Mouse (Mus musculus) brown adipose tissue, adult 24 weeks (tissue): ENCODE results near the gene Pip4p1. TPM values are rescaled to one million over a fixed set of nuclear protein-coding genes. Genes with fewer than 3 reads are reported as not detected.

ENCODE experiments used
- H3K27ac ChIP-seq: fragments of 200-500 bp; replicated peaks from 2 replicates; pipeline ENCODE4 v1.5.1; 2012; ENCODE audit warnings: low read depth, mild to moderate bottlenecking, low read length
- H3K4me1 ChIP-seq: fragments of 200-500 bp; 2 replicates; pipeline ENCODE4 v1.6.1; 2012; ENCODE audit warnings: low read length, mixed read lengths; ENCODE audit not compliant: control insufficient read depth, insufficient read depth, insufficient read length
- H3K4me3 ChIP-seq: fragments of 200-500 bp; 2 replicates; pipeline ENCODE4 v1.5.1; 2012; ENCODE audit warnings: low read depth, mild to moderate bottlenecking, low read length, moderate library complexity; ENCODE audit not compliant: insufficient read depth
- polyA plus RNA-seq: library from polyadenylated mRNA; stranded (reverse); fragments of >200 nt; gene quantifications from 2 replicates; pipeline ENCODE4 v1.2.4, GENCODE M21; 2012; ENCODE audit not compliant: missing spikeins, insufficient read depth, insufficient read length

Gene Pip4p1
- polyA plus RNA-seq, 1 experiment: 46.1 TPM

- no peak overlapping the region for H3K27ac ChIP-seq
- H3K4me1 ChIP-seq: 0 out of 2 replicates have a peak, but pooled peaks cover 3% of the 10 kb centered on the region
- H3K4me3 ChIP-seq: no peak overlapping the region
Measured at GRCm38 (mm10) chr14:50892091-50892490, 38.6 kb downstream of the Pip4p1 start.

- no peak overlapping the region for H3K4me3 ChIP-seq
- H3K4me1 ChIP-seq: 0 out of 2 replicates have a peak, but pooled peaks cover 3% of the 10 kb centered on the region
- H3K27ac ChIP-seq: no peak overlapping the region
Measured at GRCm38 (mm10) chr14:50891621-50892020, 39.0 kb downstream of the Pip4p1 start.

GRCm38 (mm10) chr14:50876236-50876950 is 54.3 kb downstream of the Pip4p1 start:
- no peak overlapping the region; the same call in 1 of the 2 replicates for H3K27ac ChIP-seq
- H3K4me1 ChIP-seq: no peaks in the 10 kb centered on the region
- H3K4me3 ChIP-seq: no peak overlapping the region

Other genes with a start within 250 kb of the Pip4p1 start
- not detected in 2 replicates for gene Olfr747, start 237.7 kb downstream of the Pip4p1 start, polyA plus RNA-seq
- gene Olfr748, start 223.5 kb downstream of the Pip4p1 start, polyA plus RNA-seq: not detected in 2 replicates
- gene Olfr749, start 185.8 kb downstream of the Pip4p1 start, polyA plus RNA-seq: not detected in 2 replicates
- 11.1 and 15.2 TPM in 2 replicates for gene Ttc5, start 145.3 kb downstream of the Pip4p1 start, polyA plus RNA-seq
- not detected in 2 replicates for gene Ccnb1ip1, start 123.1 kb downstream of the Pip4p1 start, polyA plus RNA-seq
- 12.6 and 13.2 TPM in 2 replicates for gene Parp2, start 123.0 kb downstream of the Pip4p1 start, polyA plus RNA-seq
- gene Tep1, start 60.3 kb downstream of the Pip4p1 start, polyA plus RNA-seq: 29.1 and 29.6 TPM in 2 replicates
- gene Klhl33, start 33.3 kb downstream of the Pip4p1 start, polyA plus RNA-seq: 0.32 and 1.4 TPM in 2 replicates
- gene Osgep, start 6.0 kb downstream of the Pip4p1 start, polyA plus RNA-seq: 59.2 and 66.9 TPM in 2 replicates
- gene Apex1, start 5.9 kb downstream of the Pip4p1 start, polyA plus RNA-seq: 31.0 and 35.3 TPM in 2 replicates
- gene Pnp, start 226 bp upstream of the Pip4p1 start, polyA plus RNA-seq: 84.3 and 92.4 TPM in 2 replicates
- gene Gm49342, start 13.7 kb upstream of the Pip4p1 start, polyA plus RNA-seq: 11.9 and 19.3 TPM in 2 replicates
- 3.5 and 5.1 TPM in 2 replicates for gene Pnp2, start 25.1 kb upstream of the Pip4p1 start, polyA plus RNA-seq
- gene Rnase10, start 76.9 kb upstream of the Pip4p1 start, polyA plus RNA-seq: 0.91 TPM in 1 of 2 replicates, not detected in the other
- gene Rnase9, start 111.0 kb upstream of the Pip4p1 start, polyA plus RNA-seq: not detected in 2 replicates
- gene Rnase11, start 119.3 kb upstream of the Pip4p1 start, polyA plus RNA-seq: not detected in 2 replicates
- gene Rnase12, start 126.8 kb upstream of the Pip4p1 start, polyA plus RNA-seq: not detected in 2 replicates
- not detected in 2 replicates for gene Olfr750, start 143.6 kb upstream of the Pip4p1 start, polyA plus RNA-seq
- 69.1 and 78.8 TPM in 2 replicates for gene Rnase4, start 160.2 kb upstream of the Pip4p1 start, polyA plus RNA-seq
- 2.1 and 8.7 TPM in 2 replicates for gene Ang, start 160.3 kb upstream of the Pip4p1 start, polyA plus RNA-seq
- not detected in 2 replicates for gene Eddm3b, start 183.6 kb upstream of the Pip4p1 start, polyA plus RNA-seq
- 1.3 TPM in 1 of 2 replicates, not detected in the other for gene Rnase6, start 193.1 kb upstream of the Pip4p1 start, polyA plus RNA-seq
- gene Rnase1, start 215.9 kb upstream of the Pip4p1 start, polyA plus RNA-seq: not detected in 2 replicates
- gene Rnase2b, start 231.4 kb upstream of the Pip4p1 start, polyA plus RNA-seq: not detected in 2 replicates